Mouse (Mus musculus): ENCODE data around the gene Anp32a.

DNA sequence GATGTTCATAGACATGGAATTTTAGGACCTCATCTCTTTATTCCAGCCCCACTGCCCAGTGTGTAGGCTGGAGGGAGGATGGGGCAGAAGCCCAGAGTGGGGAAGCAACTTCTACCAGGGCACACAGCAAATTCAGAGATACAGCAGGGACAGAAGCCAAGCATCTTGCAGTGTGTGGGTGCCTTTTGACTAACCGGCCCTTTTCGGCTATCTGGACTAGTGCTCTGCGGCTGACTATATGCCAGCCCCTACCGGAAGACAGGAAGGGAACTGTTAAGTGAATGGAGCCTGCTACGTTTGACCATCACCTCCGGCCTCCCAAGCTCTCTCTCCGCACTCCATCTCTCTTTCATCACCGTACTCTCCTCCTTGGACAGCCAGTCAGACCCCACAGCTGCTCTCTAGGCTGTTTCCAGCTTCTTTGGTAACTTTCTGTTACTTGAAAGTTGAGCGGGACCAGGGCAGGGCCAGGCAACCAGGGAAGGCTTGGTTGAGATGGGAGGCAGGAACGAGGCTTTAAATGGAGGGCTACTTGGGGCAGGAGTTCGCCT lies 21.8 kb downstream of the Anp32a start:
- TF ChIP-seq CHD2 (IDR thresholded peaks at IDR 0.05; ENCODE audit: low read depth, low read length) (no peak), MAFK (IDR thresholded peaks at IDR 0.05; ENCODE audit: insufficient read depth, low read depth, low read length) (no peak), ZC3H11A (IDR thresholded peaks at IDR 0.05; ENCODE audit: borderline replicate concordance, low read depth, low read length) (no peak)

All from ES-E14 (cell line).